Mouse (Mus musculus) sigmoid colon, adult 10 weeks (tissue): ENCODE data around the gene Tjp2. TPM values are rescaled to one million over a fixed set of nuclear protein-coding genes. Genes with fewer than 3 reads are reported as not detected.

ENCODE experiments used
- polyA plus RNA-seq: library from polyadenylated mRNA; stranded (reverse); fragments of 350-450 nt; fragmentation: Illumina TruSeq; extraction: RNeasy Lipid Tissue Mini Kit (QIAGEN cat#74804); gene quantifications from one replicate; pipeline ENCODE4 v1.2.3, GENCODE M21; 2014; ENCODE audit warnings: low read depth, low replicate concordance

The Tjp2 gene
- polyA plus RNA-seq: 32.6 TPM

DNA sequence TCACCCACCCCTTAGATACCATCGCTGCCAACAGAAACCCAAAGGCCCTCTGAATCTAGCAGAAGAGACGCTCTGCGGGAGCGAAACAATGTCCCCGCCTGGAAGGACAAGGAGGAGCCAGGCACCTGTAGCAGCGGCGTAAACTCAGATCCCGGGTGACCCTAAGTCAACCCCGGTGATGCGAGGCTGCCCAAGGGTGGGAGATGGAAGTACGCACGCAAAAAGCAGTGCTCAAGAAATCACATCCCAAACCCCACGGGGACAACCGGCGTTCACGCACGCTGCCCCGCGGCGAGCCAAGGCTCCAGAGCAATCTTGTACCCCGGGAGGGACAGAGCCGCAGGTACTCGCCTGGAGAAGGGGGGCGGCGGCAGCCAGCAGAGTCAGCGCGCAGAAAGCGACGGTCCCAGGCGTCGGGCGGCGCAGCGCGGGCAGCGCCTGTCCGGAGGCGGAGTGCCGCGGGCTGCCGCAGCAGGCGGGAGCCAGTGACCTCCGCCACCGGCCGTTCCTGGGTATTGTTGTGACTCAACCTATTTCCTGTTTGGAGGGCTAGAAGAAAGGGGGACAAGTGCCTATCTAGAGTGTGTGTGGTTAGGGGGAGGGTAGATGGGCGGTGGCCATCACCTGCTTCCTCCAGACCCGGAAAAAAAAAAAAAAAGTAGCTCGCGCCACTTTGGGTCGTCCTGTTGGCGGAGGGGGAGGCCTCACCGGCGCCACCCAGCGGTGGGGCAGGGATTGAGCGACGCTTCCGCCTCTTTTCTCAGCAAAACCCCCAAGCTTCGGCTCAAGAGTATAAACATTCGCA lies at the start of gene Tjp2:
Gene Tjp2, minus strand, starts transcription at position 531 of the 805 bp plus-strand sequence.

Other genes with a start within 250 kb of the Tjp2 start
- gene Fam189a2, start 194.0 kb downstream of the Tjp2 start, polyA plus RNA-seq: 8.6 TPM
- gene Fxn, start 55.6 kb upstream of the Tjp2 start, polyA plus RNA-seq: 1.2 TPM